Mouse (Mus musculus): ENCODE data around the gene Chst4.

- TF ChIP-seq GATA1 (IDR thresholded peaks at IDR 0.05; ENCODE audit: borderline replicate concordance, low read length): no peak
- no peak for TF ChIP-seq FLI1 (IDR thresholded peaks at IDR 0.05; ENCODE audit: low read length)
These were observed 35.2 kb downstream of the Chst4 start for GRCm38 (mm10) chr8:110004300-110004699.

Data from megakaryocyte, embryonic 14.5 days (primary cell).